Mouse (Mus musculus): ENCODE measurements at regions not wholly inside any gene's neighbourhood (a gene's known extent, or its start where the extent isn't known, plus 50 kb on each side); places are given as distances from the start of the nearest gene placed in this dataset.

- peak; percentile 73 for DNase-seq (ENCODE audit: low spot score)
Observed at GRCm38 (mm10) chr4:153321085-153321484, 161.5 kb downstream of the Ajap1 start.

GRCm38 (mm10) chr4:153320602-153321001, 162.0 kb downstream of the Ajap1 start:
- TF ChIP-seq CTCF (IDR thresholded peaks at IDR 0.05; ENCODE audit: low read depth) = no peak
- H3K4me2 ChIP-seq (ENCODE audit: low read depth, low read length) = peak overlapping the region; percentile 8; the same call in 1 of the 2 replicates
- peaks cover 3% of the 10 kb centered on the region; the same call in 1 of the 2 replicates for H3K4me1 ChIP-seq (ENCODE audit: insufficient read depth, low read length)
- H3K9me3 ChIP-seq (ENCODE audit: low read length) = no peaks in the 10 kb centered on the region
- H3K9ac ChIP-seq (replicated peaks; ENCODE audit: low read length) = no peak overlapping the region
- no peaks in the 10 kb centered on the region for H3K36me3 ChIP-seq (ENCODE audit: insufficient read depth, low read length)
- H3K27me3 ChIP-seq (ENCODE audit: insufficient read depth, low read length) = no peaks in the 10 kb centered on the region
- DNase-seq (ENCODE audit: low spot score) (no peak), ATAC-seq (peak; percentile 35; the same call in 1 of the 2 replicates)
- no peak overlapping the region for H3K4me3 ChIP-seq (ENCODE audit: low read length)
- 49% methylated on average over 9 of the region's 9 CpGs for WGBS
- H3K27ac ChIP-seq = 0 out of 2 replicates have a peak overlapping the region, but pooled peaks have one; percentile 4

More at GRCm38 (mm10) chr4:153321085-153321484, 161.5 kb downstream of the Ajap1 start:
- ATAC-seq = peak; percentile 43; the same call in 1 of the 2 replicates
- Histone ChIP-seq H3K27ac (peak overlapping the region; percentile 41; the same call in 1 of the 2 replicates), H3K4me3 (ENCODE audit: low read length) (no peak overlapping the region), H3K36me3 (ENCODE audit: insufficient read depth, low read length) (no peaks in the 10 kb centered on the region), H3K9me3 (ENCODE audit: low read length) (no peaks in the 10 kb centered on the region), H3K27me3 (ENCODE audit: insufficient read depth, low read length) (no peaks in the 10 kb centered on the region), H3K4me1 (ENCODE audit: insufficient read depth, low read length) (peaks cover 3% of the 10 kb centered on the region; the same call in 1 of the 2 replicates), H3K4me2 (ENCODE audit: low read depth, low read length) (no peak overlapping the region), H3K9ac (replicated peaks; ENCODE audit: low read length) (no peak overlapping the region)
- WGBS = 55% methylated on average over 10 of the region's 10 CpGs
- no peak for TF ChIP-seq CTCF (IDR thresholded peaks at IDR 0.05; ENCODE audit: low read depth)

GRCm38 (mm10) chr4:153316964-153317724, 165.5 kb downstream of the Ajap1 start:
- Histone ChIP-seq H3K27ac (no peak overlapping the region), H3K9me3 (ENCODE audit: low read length) (no peaks in the 10 kb centered on the region), H3K36me3 (ENCODE audit: insufficient read depth, low read length) (no peaks in the 10 kb centered on the region), H3K27me3 (ENCODE audit: insufficient read depth, low read length) (no peaks in the 10 kb centered on the region), H3K4me3 (ENCODE audit: low read length) (no peak overlapping the region), H3K9ac (replicated peaks; ENCODE audit: low read length) (no peak overlapping the region), H3K4me2 (ENCODE audit: low read depth, low read length) (no peak overlapping the region), H3K4me1 (ENCODE audit: insufficient read depth, low read length) (peaks cover 3% of the 10 kb centered on the region; the same call in 1 of the 2 replicates)
- DNase-seq (ENCODE audit: low spot score) = no peak
- WGBS = 77% methylated on average over 16 of the region's 16 CpGs
- no peak for ATAC-seq
- no peak for TF ChIP-seq CTCF (IDR thresholded peaks at IDR 0.05; ENCODE audit: low read depth)

DNA sequence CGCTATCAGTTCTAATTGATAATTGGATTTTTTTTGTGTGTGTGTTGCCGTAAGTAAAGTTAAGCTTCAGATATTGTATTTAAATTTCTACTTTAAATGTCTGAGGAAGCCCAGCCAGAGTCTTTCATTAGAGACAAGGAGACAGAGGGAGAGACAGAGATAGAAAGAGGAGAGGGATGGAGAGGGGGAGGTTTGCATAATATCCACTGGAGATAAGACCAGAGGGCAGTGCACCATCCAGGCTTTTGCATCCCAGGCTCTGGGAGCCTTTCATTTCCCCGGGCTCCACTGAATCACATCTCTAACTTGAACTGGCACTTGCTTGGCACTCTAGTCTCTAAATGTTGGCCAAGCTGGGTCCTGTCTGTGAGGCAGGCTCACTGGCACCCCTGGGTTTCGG, 166.1 kb downstream of the Ajap1 start:
- Histone ChIP-seq H3K9ac (replicated peaks; ENCODE audit: low read length) (no peak overlapping the region), H3K4me1 (ENCODE audit: insufficient read depth, low read length) (peaks cover 3% of the 10 kb centered on the region; the same call in 1 of the 2 replicates), H3K36me3 (ENCODE audit: insufficient read depth, low read length) (no peaks in the 10 kb centered on the region), H3K4me3 (ENCODE audit: low read length) (no peak overlapping the region), H3K4me2 (ENCODE audit: low read depth, low read length) (no peak overlapping the region), H3K27me3 (ENCODE audit: insufficient read depth, low read length) (no peaks in the 10 kb centered on the region), H3K9me3 (ENCODE audit: low read length) (no peaks in the 10 kb centered on the region), H3K27ac (no peak overlapping the region)
- ATAC-seq (no peak), DNase-seq (ENCODE audit: low spot score) (no peak)
- 72% methylated on average over 4 of the region's 4 CpGs for WGBS
- no peak for TF ChIP-seq CTCF (IDR thresholded peaks at IDR 0.05; ENCODE audit: low read depth)

- TF ChIP-seq CTCF (IDR thresholded peaks at IDR 0.05; ENCODE audit: low read depth) = no peak
- Histone ChIP-seq H3K9me3 (ENCODE audit: low read length) (no peaks in the 10 kb centered on the region), H3K4me1 (ENCODE audit: insufficient read depth, low read length) (0 out of 2 replicates have a peak, but pooled peaks cover under 1% of the 10 kb centered on the region), H3K4me3 (ENCODE audit: low read length) (no peak overlapping the region), H3K9ac (replicated peaks; ENCODE audit: low read length) (no peak overlapping the region), H3K4me2 (ENCODE audit: low read depth, low read length) (no peak overlapping the region), H3K36me3 (ENCODE audit: insufficient read depth, low read length) (no peaks in the 10 kb centered on the region), H3K27ac (no peak overlapping the region), H3K27me3 (ENCODE audit: insufficient read depth, low read length) (no peaks in the 10 kb centered on the region)
- ATAC-seq (no peak), DNase-seq (ENCODE audit: low spot score) (peak; percentile 45)
- 81% methylated on average over 12 of the region's 12 CpGs for WGBS
Observed at GRCm38 (mm10) chr4:153313961-153314360, 168.7 kb downstream of the Ajap1 start.

- TF ChIP-seq CTCF (IDR thresholded peaks at IDR 0.05; ENCODE audit: low read depth) = no peak
- WGBS = 63% methylated on average over 5 of the region's 5 CpGs
- H3K4me1 ChIP-seq (ENCODE audit: insufficient read depth, low read length) = 0 out of 2 replicates have a peak, but pooled peaks cover 3% of the 10 kb centered on the region
- no peak overlapping the region for H3K4me3 ChIP-seq (ENCODE audit: low read length)
- no peak overlapping the region for H3K4me2 ChIP-seq (ENCODE audit: low read depth, low read length)
- H3K9ac ChIP-seq (replicated peaks; ENCODE audit: low read length) = no peak overlapping the region
- H3K9me3 ChIP-seq (ENCODE audit: low read length) = no peaks in the 10 kb centered on the region
- DNase-seq (ENCODE audit: low spot score) = no peak
- no peak for ATAC-seq
- no peaks in the 10 kb centered on the region for H3K36me3 ChIP-seq (ENCODE audit: insufficient read depth, low read length)
- no peaks in the 10 kb centered on the region for H3K27me3 ChIP-seq (ENCODE audit: insufficient read depth, low read length)
- no peak overlapping the region for H3K27ac ChIP-seq
Observed at GRCm38 (mm10) chr4:153311574-153311973, 171.0 kb downstream of the Ajap1 start.

DNA sequence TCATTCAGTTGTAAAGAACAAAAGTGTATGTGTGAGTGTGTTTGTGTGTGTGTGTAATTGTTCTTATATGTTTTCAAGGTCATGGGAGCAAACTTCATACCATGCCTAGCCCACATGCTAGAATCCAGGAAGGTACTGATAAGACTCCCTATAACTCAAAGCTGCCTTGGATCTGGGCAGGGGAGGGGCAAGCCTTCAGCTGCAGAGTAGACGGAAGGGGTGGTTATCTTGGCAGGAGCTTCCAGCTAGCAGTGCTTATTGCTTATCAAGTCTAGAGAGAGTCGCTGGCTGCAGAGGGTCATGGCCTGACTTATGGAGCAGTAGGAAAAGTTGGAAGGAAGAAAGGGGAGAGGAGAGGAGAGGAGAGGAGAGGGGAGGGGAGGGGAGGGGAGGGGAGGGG, 172.0 kb downstream of the Ajap1 start:
- Histone ChIP-seq H3K36me3 (ENCODE audit: insufficient read depth, low read length) (no peaks in the 10 kb centered on the region), H3K4me3 (ENCODE audit: low read length) (no peak overlapping the region), H3K27ac (no peak overlapping the region), H3K9ac (replicated peaks; ENCODE audit: low read length) (no peak overlapping the region), H3K4me2 (ENCODE audit: low read depth, low read length) (no peak overlapping the region), H3K9me3 (ENCODE audit: low read length) (no peaks in the 10 kb centered on the region), H3K27me3 (ENCODE audit: insufficient read depth, low read length) (no peaks in the 10 kb centered on the region), H3K4me1 (ENCODE audit: insufficient read depth, low read length) (0 out of 2 replicates have a peak, but pooled peaks cover 3% of the 10 kb centered on the region)
- WGBS = 56% methylated on average over 2 of the region's 2 CpGs
- DNase-seq (ENCODE audit: low spot score) (no peak), ATAC-seq (no peak)
- TF ChIP-seq CTCF (IDR thresholded peaks at IDR 0.05; ENCODE audit: low read depth) = no peak
